Mouse (Mus musculus) testis, adult 2 months (tissue): ENCODE data around the gene Naip1.

Experiments used
- CTCF ChIP-seq: fragments of 200-500 bp; IDR thresholded peaks from 2 replicates; pipeline ENCODE4 v1.5.1; 2012; ENCODE audit warnings: low read depth, mild to moderate bottlenecking, inconsistent platforms, low read length, moderate library complexity; ENCODE audit not compliant: control insufficient read depth, insufficient read depth, insufficient replicate concordance
- POLR2A ChIP-seq: fragments of 200-500 bp; IDR thresholded peaks from 2 replicates; pipeline ENCODE4 v1.6.1; 2012; ENCODE audit warnings: low read depth, mild to moderate bottlenecking, inconsistent platforms, low read length, moderate library complexity; ENCODE audit not compliant: control insufficient read depth

GRCm38 (mm10) chr13:100492061-100492787 lies 39.6 kb upstream of the Naip1 start, which contains the start of gene Gtf2h2:
- TF ChIP-seq POLR2A, result peak; percentile 39; the same call in 1 of the 2 replicates
- TF ChIP-seq CTCF, result peak; percentile 89
